Mouse (Mus musculus): ENCODE measurements around the gene Klk11. TPM values are rescaled to one million over a fixed set of nuclear protein-coding genes. Genes with fewer than 3 reads are reported as not detected.

The Klk11 gene
- 0.23 TPM in 1 of 2 replicates, not detected in the other for polyA plus RNA-seq (2012; rRNA removed)

DNA sequence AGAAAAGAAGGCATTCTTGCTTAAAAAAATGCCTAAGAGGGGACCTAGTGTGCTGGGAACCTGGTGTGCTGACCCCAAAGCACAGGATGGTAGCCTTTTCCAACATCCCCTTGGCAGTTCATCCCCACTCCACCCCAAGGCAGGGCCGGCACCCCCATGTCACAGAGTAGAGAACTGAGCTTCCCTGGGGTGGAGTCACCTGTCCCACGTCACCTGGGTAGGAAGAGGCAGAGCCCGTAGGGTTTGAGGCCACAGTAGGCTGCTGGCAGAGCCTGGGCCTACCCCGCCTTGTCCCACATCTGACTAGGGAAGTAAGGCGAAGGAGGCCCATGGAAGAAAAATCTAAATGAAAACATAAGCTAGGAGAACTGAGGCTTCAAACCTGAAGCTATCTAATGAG, at the start of gene Klk11:
Klk11 (plus strand) TSS at position 241 of the 400 bp plus-strand sequence.
- no peak for DNase-seq (ENCODE audit: low spot score)

- no peak for DNase-seq (ENCODE audit: low spot score)
These were observed 26.6 kb upstream of the Klk11 start for GRCm38 (mm10) chr7:43747788-43748187.

DNA sequence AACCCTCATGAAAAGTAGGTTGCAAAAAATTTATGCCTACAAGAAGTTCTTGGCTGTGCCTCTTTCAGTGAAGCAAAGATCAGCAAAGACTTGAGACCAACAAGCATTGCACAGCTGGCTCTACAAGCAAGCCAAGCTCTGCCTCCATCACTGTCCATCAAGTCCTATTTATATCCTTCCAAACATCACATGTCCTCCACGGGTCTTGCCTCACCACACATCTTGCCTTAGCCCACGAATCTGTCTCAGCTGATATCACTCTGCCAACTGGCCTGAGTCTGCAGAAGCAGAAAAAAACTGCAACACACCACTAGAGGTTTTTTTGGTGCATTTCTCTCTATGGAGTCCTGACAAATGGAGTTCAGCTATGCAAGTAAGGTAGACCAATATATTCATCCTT, 21.6 kb upstream of the Klk11 start:
- no peak for DNase-seq (ENCODE audit: low spot score)

DNA sequence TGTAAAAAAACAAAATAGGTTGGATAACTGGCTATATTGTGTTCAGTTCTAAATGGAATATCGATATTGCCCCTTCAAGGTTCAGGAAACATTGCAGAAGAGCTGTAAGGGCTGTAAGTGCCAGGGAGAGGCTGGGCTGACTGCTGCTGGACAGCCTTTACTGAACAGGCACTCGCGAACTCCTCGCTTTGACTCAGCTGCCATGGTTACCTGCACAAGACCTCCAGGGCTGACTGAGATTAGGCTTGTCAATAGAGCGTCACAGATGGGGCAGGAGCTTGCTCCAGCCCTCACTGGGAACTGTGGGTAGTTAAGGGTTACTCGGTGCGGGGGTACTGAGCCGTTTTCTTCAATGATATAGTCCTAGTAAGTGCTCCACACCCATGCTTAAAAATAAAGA, 7.9 kb upstream of the Klk11 start:
- DNase-seq (ENCODE audit: low spot score): no peak

GRCm38 (mm10) chr7:43768597-43768996, 5.8 kb upstream of the Klk11 start, which contains the start of gene Klk12:
Gene Klk12 (plus strand): TSS chr7:43768897.
- DNase-seq (ENCODE audit: low spot score): no peak

- DNase-seq (ENCODE audit: low spot score): no peak
These were observed 4.8 kb upstream of the Klk11 start for GRCm38 (mm10) chr7:43769636-43770035.

DNA sequence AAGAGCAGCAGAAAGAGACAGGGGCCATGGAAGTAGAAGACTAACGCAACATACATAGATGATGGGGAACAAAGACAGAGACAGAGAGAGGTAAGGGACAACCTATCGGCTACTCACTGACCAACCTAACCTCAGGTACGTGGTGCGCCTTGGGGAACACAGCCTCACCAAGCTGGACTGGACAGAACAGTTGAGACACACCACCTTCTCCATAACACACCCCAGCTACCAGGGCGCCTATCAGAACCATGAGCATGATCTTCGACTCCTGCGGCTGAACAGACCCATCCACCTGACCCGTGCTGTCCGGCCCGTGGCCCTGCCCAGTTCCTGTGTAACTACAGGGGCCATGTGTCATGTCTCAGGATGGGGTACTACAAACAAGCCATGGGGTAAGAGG, 3.7 kb upstream of the Klk11 start:
- no peak for DNase-seq (ENCODE audit: low spot score)

DNA sequence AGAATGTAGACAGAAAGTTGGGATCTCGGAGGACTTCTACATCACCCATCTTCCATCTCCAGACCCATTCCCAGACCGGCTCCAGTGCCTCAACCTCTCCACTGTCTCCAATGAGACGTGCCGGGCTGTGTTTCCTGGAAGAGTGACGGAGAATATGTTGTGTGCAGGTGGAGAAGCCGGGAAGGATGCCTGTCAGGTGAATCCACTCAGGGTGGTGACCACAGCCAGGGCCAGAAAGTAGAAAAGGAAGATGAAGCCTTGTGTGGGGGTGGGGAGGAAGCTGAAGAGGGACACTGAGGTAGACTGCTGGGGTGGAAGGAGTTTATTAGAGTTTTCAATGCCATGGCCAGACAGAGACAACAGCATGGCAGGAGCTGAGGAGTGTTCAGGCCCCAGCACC, 2.5 kb upstream of the Klk11 start:
- no peak for DNase-seq (ENCODE audit: low spot score)

DNA sequence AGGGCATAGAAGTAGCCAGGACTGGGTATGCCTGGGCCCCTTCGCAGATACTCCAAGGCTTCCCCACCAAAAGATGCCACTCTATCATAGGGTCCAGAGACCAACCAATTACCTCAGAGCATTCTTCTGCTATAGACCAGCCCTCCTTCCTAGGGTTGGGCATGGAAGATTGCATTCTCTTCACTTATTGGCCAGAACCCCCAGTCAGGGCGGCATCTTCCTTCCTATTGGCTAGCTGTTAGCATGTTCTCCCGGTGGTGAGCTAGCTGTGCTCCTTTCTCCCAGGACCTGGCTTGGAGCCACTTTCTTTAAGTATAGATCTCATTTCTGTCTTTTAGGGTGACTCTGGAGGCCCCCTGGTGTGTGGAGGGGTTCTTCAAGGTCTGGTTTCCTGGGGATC, 1.5 kb upstream of the Klk11 start:
- DNase-seq (ENCODE audit: low spot score): no peak

GRCm38 (mm10) chr7:43774802-43775201, 398 bp downstream of the Klk11 start:
- no peak for DNase-seq (ENCODE audit: low spot score)

GRCm38 (mm10) chr7:43775311-43776057, 1.1 kb downstream of the Klk11 start:
- DNase-seq (ENCODE audit: low spot score): no peak

DNA sequence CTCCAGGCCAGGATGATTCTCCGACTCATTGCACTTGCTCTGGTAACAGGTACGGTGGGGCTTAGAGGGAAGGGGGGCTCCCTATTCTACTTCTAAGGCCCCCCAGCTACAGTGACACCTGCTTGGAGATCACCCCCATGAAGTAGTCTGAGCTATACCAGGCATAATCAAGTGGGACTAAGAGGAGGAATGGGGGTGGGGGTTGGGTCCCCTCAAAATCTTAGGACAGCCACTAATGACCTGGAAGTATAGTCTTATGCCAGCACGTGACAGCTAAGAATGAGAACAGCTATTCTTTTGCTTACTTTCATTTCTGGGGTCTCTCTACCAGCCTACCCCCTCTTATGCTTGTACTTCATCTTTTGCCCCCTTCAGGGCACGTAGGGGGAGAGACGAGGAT, 2.1 kb downstream of the Klk11 start:
- DNase-seq (ENCODE audit: low spot score): no peak

DNA sequence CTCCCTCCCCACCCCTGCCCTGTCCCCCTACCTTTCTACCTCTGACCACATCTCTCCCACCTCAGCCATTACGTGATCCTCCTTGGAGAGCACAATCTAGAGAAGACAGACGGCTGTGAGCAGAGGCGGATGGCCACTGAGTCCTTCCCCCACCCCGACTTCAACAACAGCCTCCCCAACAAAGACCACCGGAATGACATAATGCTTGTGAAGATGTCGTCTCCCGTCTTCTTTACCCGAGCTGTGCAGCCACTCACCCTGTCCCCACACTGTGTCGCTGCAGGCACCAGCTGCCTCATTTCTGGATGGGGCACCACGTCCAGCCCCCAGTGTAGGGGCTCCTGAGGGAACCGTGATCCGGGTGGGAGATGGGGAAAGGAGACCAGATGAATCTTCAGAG, 3.0 kb downstream of the Klk11 start:
- DNase-seq (ENCODE audit: low spot score): no peak

DNA sequence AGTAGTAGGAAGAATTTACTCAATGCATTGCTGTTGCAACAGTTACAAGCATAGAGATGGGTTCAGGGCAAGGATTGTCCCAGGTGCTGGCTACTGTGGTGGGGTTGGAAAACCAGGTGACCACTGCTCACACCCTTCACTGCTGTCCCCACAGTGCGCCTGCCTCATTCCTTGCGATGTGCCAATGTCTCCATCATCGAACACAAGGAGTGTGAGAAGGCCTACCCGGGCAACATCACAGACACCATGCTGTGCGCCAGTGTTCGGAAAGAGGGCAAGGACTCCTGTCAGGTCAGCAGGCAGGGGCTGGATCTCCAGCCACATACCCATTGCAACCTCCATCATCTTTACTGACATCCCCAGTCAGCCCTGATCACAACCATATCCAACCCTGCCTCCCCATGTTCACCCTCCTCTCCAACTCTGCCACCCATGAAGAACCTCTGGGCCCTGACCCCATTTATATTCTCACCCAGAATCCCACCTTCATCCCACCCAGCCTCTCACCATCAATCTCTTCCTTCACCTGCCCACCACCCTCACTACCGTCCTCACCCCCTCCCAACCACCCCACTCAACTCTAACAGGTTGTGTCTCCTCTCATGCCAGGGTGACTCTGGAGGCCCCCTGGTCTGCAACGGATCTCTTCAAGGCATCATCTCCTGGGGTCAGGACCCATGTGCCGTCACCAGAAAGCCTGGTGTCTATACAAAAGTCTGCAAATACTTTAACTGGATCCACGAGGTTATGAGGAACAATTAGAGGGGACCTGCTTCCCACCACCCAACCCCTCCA, 4.0 kb downstream of the Klk11 start:
- no peak for DNase-seq (ENCODE audit: low spot score)

DNA sequence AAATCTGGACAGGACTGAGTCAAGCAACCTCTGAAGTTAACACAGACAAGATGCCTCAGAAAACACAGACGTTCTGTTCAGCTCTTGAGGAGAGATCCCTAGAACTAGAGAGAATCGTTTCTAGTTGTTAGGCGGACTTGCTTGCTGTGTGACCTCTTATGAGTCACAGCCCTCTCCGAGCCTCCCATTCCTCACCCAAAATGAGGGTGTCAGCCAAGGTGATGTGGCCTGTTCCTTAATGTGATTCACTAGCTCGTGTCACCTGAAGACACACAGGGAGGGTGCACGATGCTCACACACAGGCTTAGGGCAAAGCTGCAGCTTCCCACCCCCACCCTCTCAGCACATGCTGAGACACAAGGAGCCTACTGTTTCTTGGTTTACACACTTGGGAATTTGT, 5.8 kb downstream of the Klk11 start:
- DNase-seq (ENCODE audit: low spot score): peak; percentile 13

- no peak for DNase-seq (ENCODE audit: low spot score)
These were observed 6.3 kb downstream of the Klk11 start, which contains the start of gene Klk10 for GRCm38 (mm10) chr7:43780746-43781145. Gene Klk10 (plus strand): TSS chr7:43781035.

DNA sequence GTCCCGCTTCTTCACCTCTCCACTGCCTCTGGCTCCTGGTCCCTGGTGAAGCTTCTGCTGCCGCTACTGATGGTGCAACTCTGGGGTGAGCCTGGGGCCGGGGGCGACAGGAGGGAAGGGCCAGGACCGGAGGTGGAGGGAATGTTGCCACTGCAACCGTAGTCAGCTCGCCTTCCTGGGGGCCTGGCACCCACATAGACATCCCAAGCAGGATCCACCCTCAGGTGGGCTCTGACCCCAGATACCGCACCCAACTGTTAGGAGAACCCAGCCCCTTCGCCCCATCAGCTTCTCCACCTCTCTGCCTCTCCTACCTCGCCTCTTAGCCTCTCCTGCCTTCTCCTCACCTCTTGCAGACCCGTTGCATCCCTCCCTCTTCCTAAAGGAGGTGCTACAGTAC, 7.1 kb downstream of the Klk11 start:
- DNase-seq (ENCODE audit: low spot score): no peak

GRCm38 (mm10) chr7:43782275-43783265, 8.2 kb downstream of the Klk11 start:
- peak; percentile 70 for DNase-seq (ENCODE audit: low spot score)

- no peak for DNase-seq (ENCODE audit: low spot score)
These were observed 10.9 kb downstream of the Klk11 start for GRCm38 (mm10) chr7:43785286-43785685.

DNA sequence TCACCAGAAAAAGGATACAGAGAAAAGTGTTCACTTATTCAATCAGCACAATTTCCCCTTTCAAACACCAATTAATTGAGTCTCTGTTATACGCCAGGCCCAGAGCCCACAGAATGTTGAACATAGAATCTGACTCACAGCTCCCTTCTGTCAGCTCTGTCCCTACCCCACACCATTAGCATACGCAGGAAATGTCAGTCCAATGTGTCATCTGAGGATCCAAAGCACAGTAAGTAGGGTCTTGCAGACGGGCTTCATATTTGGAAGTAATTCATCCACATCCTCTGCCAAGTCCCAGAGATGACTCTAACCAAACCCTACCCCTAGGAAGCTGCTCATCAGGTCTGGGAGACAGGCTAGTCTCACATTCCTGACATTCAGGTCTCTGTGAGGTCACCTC, 13.7 kb downstream of the Klk11 start:
- no peak for DNase-seq (ENCODE audit: low spot score)

DNA sequence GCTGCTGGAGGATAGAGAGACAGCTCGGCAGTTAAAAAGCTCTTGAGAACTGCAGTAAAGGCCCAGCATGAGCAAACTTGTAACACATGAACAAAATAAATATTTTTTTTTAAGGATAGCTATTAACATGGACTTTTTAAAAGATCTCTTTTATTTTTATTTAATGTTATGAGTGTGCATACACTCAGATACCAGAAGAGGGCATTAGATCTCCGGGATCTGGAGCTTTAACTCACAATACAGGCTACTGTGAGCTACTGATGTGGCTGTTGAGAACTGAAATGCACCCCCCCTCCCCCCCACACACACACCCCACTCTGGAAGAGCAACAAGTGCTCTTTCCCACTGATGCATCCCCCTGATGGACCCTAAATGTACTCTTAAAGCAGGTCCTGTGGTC, 14.9 kb downstream of the Klk11 start:
- no peak for DNase-seq (ENCODE audit: low spot score)

DNA sequence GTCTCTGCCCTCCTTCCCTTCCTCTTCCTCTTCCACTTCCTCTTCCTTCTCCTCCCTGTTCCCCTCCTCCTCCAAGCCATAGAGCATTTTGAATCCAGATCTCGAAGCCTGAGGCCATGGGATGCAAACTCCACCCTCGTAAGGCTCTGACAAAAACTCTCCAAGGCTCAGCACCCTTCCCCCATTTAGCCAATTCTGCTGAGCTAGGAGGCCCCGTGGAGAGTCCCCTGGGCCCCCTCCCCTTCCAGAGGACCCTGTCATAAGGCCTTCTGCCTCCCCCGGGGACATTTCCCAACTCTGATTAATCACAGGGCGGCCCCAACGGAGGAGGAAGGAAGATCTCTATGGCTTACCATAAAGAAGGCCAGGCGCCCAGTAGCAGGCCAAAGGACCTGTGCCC, 17.2 kb downstream of the Klk11 start, which contains the start of gene Klk9:
Klk9 (plus strand) TSS at position 301 of the 400 bp plus-strand sequence.
- no peak for DNase-seq (ENCODE audit: low spot score)
